Mouse (Mus musculus): ENCODE results near the gene Gltp. TPM values are rescaled to one million over a fixed set of nuclear protein-coding genes. Genes with fewer than 3 reads are reported as not detected.

Gene Gltp
- polyA plus RNA-seq, 1 experiment from 2014 or later = 696 TPM

DNA sequence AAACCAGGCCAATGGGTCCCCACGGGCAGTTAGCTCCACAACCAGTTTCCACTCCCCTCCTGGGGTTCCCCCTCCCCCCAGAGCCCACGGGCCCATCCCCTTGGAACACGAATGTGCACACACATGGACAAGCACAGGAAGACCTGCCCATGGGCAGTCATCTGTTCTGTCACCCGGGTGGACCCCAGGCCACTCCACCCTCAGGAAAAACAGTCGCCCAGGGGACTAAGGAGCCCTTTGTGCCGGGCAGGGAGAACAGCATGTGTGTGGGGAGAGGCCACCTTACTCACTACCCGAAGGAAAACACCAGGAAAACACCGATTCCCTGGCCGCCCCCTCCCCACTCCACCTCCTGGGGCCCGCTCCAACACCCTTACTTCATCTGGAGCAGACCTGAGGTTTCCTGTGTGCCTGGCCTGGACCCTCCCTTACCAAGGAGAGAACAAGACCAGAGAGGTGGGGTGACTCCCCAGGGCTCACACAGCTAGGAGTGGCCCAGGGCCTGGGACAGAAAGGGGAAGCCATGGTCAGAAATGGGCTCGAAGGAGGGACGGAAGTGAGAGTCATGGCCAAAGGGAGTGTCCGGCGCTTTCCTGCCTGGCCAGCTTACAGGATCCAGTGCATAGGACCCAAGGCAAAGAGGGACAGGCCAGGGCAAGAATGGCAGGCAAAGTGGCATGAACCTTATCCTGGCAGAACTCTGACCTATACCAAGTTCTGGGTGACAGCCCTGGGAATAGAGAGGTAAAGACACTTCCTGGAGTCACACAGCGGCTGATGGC lies 36.9 kb downstream of the Gltp start:
- 71% methylated on average over 15 of the region's 15 CpGs for WGBS
- Histone ChIP-seq H3K36me3 (no peaks in the 10 kb centered on the region), H3K9ac (no peak overlapping the region), H3K4me2 (no peak overlapping the region), H3K27me3 (peaks cover 26% of the 10 kb centered on the region; the same call in 1 of the 2 replicates), H3K4me3 (no peak overlapping the region), H3K27ac (no peak overlapping the region), H3K9me3 (no peaks in the 10 kb centered on the region), H3K4me1 (peaks cover 55% of the 10 kb centered on the region)
- ATAC-seq (ENCODE audit: insufficient number of reproducible peaks, low FRiP score, low TSS enrichment, low read depth) = no peak

DNA sequence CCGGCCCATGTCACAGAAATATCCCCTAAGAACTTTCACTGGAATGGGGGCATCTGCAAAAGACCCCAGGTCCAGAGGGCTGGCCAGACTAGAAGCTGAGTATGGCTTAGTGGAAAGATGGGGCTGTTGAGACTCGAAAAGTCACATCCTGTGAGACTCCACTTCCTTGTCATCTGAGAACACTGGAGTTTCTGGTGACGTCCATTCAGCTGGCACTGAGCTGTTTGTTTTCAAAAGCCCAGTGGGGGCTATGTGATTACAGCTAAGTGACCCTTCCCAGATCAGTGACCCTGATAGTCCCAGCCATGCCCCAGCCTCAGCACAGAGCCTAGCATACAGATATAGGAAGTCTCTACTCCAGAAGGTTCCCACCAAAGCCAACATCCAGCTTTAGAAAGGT lies 39.3 kb downstream of the Gltp start:
- H3K4me2 ChIP-seq = no peak overlapping the region
- 27% methylated on average over 3 of the region's 3 CpGs for WGBS
- peaks cover 65% of the 10 kb centered on the region for H3K4me1 ChIP-seq
- ATAC-seq (ENCODE audit: insufficient number of reproducible peaks, low FRiP score, low TSS enrichment, low read depth) = no peak
- H3K36me3 ChIP-seq = no peaks in the 10 kb centered on the region
- peak overlapping the region; percentile 72 for H3K27ac ChIP-seq
- no peaks in the 10 kb centered on the region for H3K9me3 ChIP-seq
- no peak overlapping the region for H3K9ac ChIP-seq
- 0 out of 2 replicates have a peak, but pooled peaks cover 5% of the 10 kb centered on the region for H3K27me3 ChIP-seq
- H3K4me3 ChIP-seq = no peak overlapping the region

DNA sequence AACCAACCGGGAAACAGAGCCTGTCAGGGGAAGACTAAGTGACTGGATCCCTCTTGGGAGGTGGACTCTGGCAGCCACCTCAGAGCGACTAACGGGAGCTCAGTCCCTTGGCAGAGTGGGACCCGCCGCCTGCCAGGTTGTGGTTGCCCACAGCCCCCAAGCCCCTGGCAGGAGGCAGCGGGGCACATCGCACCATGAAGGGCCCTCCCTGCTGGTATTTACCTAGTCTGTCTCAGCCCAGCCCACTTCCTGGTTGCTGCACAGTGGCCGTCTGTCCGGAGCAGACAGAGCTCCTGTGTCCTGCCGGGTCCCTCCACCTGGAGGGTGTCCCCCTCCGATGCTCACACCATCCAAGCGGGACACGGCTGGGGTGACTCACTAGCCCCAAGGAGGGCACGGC lies 39.8 kb downstream of the Gltp start:
- peak; percentile 64 for ATAC-seq (ENCODE audit: insufficient number of reproducible peaks, low FRiP score, low TSS enrichment, low read depth)
- H3K4me3 ChIP-seq = no peak overlapping the region
- peaks cover 68% of the 10 kb centered on the region for H3K4me1 ChIP-seq
- H3K4me2 ChIP-seq = peak overlapping the region; percentile 1; the same call in 1 of the 2 replicates
- H3K9me3 ChIP-seq = no peaks in the 10 kb centered on the region
- no peak overlapping the region for H3K9ac ChIP-seq
- WGBS = 47% methylated on average over 14 of the region's 14 CpGs
- H3K27ac ChIP-seq = peak overlapping the region; percentile 72
- 0 out of 2 replicates have a peak, but pooled peaks cover 4% of the 10 kb centered on the region for H3K27me3 ChIP-seq
- no peaks in the 10 kb centered on the region for H3K36me3 ChIP-seq

DNA sequence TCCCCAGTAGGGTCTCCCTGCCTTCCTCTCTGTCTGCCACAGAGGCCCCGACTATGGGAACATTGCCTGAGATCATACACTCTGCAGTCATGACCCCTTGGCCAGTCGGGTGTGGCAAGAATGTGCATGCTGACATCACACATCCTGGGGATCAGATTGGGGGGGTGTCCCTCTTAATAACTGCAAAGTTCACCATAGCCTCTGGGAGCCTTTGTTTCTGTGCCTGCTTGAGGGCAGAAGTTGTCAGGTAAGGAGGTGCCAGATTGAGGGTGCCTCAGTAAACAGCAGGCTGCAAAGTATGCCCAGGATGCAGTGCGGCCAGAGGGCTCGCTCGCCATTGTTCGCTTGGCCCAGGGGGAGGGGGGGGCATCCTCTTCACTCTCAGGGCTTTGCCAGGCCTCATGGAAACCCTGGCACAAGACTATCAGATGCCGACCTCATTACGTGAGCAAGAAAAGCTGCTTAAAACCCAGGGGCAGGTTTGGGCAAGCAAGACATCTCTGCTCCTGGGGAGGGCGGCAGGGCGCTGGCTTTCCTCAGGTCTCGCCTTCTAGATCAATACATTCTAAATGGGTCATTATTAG lies 42.0 kb downstream of the Gltp start:
- ATAC-seq (ENCODE audit: insufficient number of reproducible peaks, low FRiP score, low TSS enrichment, low read depth) = no peak
- Histone ChIP-seq H3K9me3 (no peaks in the 10 kb centered on the region), H3K27me3 (no peaks in the 10 kb centered on the region), H3K27ac (peak overlapping the region; percentile 48), H3K4me2 (no peak overlapping the region), H3K36me3 (no peaks in the 10 kb centered on the region), H3K9ac (no peak overlapping the region), H3K4me3 (no peak overlapping the region), H3K4me1 (peaks cover 71% of the 10 kb centered on the region)
- WGBS = 68% methylated on average over 11 of the region's 11 CpGs

DNA sequence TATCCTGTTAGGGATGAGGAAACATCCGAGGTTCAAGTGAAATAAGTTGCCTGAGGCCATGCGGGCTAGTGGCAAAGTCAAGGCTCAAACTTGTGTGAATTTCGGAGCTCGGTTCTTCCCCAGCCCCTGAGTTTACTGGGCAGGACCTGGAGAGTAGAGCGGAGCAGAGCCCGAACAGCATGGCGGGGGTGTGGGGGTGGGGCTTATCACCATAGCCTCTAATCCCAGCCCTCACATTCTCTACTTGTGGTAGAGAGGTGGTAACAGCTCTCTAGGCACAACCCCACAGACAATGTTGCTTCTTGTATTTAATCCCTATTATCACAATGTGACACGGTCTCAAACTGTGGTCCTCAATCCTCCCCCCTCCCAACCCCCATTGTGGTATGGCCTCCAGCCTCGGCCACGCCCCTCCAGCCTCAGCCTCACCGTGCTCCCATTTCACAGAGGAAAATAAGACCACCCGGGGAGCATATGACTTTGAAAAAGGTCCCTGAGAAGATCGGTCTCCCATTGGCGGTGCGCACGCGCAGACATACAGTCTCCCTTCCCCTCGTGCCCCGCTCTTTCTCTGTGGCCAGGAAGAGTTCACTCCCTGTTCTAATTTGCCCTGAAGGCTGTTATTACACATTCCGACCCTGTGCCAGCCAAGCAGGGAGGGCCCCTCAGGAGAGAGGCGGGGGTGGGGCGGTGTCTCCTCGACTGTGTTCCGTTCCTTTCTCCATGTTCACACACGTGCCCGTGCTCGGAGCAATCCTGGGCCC lies 43.4 kb downstream of the Gltp start:
- Histone ChIP-seq H3K36me3 (no peaks in the 10 kb centered on the region), H3K9ac (no peak overlapping the region), H3K4me2 (peak overlapping the region; percentile 48), H3K9me3 (no peaks in the 10 kb centered on the region), H3K27ac (peak overlapping the region; percentile 48), H3K4me1 (peaks cover 69% of the 10 kb centered on the region), H3K27me3 (0 out of 2 replicates have a peak, but pooled peaks cover under 1% of the 10 kb centered on the region), H3K4me3 (peak overlapping the region; percentile 26)
- 2% methylated on average over 27 of the region's 27 CpGs for WGBS
- ATAC-seq (ENCODE audit: insufficient number of reproducible peaks, low FRiP score, low TSS enrichment, low read depth) = 0 out of 2 replicates have a peak, but pooled peaks have one; percentile 18

DNA sequence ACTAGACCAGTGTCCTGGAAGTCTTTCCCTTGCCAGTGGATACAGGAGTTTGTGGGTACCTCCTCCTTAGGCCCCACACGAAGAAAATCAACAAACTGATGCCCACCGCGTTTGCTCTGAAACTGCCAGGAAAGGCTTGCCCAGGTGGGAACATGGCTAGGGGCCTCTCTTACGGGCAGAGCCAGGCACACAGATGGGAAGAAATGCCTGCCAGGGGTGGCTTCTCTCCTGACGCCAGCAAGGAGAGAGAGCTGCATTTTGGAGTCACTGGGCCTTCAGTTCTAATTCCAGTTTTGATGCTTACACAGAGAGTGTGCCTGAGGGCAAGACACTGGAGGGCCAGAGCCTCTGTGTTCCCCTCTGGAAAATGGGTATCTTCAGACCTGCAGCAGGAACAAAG lies 44.9 kb downstream of the Gltp start:
- Histone ChIP-seq H3K4me1 (peaks cover 61% of the 10 kb centered on the region), H3K27ac (peak overlapping the region; percentile 67; the same call in 1 of the 2 replicates)
- 73% methylated on average over 5 of the region's 5 CpGs for WGBS

DNA sequence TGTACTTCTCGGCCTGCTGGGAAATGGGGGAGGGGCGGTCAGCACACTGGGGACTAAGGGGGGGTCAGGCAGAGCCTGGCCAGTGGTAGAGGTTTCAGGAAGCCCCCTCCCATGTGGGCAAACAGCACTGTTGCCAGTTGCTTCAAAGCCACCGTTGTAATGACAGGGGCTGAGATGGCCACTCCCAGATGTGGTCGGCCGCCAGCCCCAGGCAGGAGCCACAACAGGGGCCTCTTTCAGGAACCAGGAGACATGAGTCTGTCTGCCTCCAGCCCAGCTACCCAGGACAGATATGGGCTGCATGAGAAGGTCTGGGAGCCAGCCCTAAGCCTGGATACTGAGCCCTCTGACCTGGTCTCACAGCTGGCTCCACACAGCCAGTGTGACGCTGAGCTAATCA lies 45.9 kb downstream of the Gltp start:
- H3K4me2 ChIP-seq = no peak overlapping the region
- no peaks in the 10 kb centered on the region for H3K36me3 ChIP-seq
- ATAC-seq (ENCODE audit: insufficient number of reproducible peaks, low FRiP score, low TSS enrichment, low read depth) = peak; percentile 37; the same call in 1 of the 2 replicates
- H3K9ac ChIP-seq = no peak overlapping the region
- H3K27ac ChIP-seq = peak overlapping the region; percentile 67; the same call in 1 of the 2 replicates
- 0 out of 2 replicates have a peak, but pooled peaks cover 7% of the 10 kb centered on the region for H3K27me3 ChIP-seq
- peaks cover 53% of the 10 kb centered on the region for H3K4me1 ChIP-seq
- H3K9me3 ChIP-seq = no peaks in the 10 kb centered on the region
- 37% methylated on average over 6 of the region's 6 CpGs for WGBS
- no peak overlapping the region for H3K4me3 ChIP-seq

More for the DNA sequence above, 44.9 kb downstream of the Gltp start:
- Histone ChIP-seq H3K9ac (no peak overlapping the region), H3K4me3 (no peak overlapping the region), H3K36me3 (no peaks in the 10 kb centered on the region), H3K4me2 (no peak overlapping the region), H3K27me3 (0 out of 2 replicates have a peak, but pooled peaks cover 7% of the 10 kb centered on the region), H3K9me3 (no peaks in the 10 kb centered on the region)
- ATAC-seq (ENCODE audit: insufficient number of reproducible peaks, low FRiP score, low TSS enrichment, low read depth) = no peak

DNA sequence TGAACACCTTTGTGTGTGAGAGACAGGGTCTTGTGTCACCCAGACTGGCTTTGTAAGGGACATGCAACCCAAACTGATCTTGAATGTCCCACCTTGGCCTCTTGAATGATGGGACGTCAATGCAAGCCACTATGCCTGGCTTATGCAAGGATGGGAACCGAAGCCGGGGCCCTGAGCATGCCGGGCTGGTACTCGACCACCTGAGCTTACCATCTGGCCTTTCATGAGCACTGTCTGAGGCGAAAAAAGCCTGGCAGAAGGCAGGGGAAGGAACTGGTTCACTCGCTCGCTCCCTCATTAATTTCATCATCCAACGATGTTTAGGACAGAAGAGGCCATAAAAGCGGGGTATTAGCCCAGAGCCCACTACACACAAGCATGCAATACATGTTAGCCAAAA lies 50.0 kb downstream of the Gltp start:
- 67% methylated on average over 10 of the region's 10 CpGs for WGBS
- Histone ChIP-seq H3K27me3 (peaks cover 21% of the 10 kb centered on the region; the same call in 1 of the 2 replicates), H3K36me3 (no peaks in the 10 kb centered on the region)

DNA sequence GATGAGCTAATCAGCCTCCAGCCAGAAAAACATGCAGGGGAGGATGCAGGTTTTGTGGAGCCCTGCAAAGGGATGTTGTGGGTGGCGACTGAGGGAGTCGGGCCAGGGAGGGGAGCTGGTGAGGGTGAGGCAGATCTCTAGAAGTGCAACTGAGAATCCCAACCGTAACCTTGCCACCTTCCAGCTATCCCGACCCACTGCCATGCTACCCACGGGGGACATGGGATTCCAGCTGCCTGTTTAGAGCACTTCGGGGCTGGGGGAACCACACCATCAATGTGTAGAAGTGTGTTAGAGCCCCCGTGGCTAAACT lies 51.2 kb downstream of the Gltp start:
- Histone ChIP-seq H3K4me1 (peaks cover 12% of the 10 kb centered on the region), H3K4me3 (no peak overlapping the region), H3K9me3 (no peaks in the 10 kb centered on the region), H3K36me3 (no peaks in the 10 kb centered on the region), H3K4me2 (peak overlapping the region; percentile 41), H3K27me3 (peaks cover 21% of the 10 kb centered on the region; the same call in 1 of the 2 replicates), H3K27ac (no peak overlapping the region), H3K9ac (no peak overlapping the region)
- 0 out of 2 replicates have a peak, but pooled peaks have one; percentile 8 for ATAC-seq (ENCODE audit: insufficient number of reproducible peaks, low FRiP score, low TSS enrichment, low read depth)
- 21% methylated on average over 7 of the region's 7 CpGs for WGBS

More for the DNA sequence above, 50.0 kb downstream of the Gltp start:
- ATAC-seq (ENCODE audit: insufficient number of reproducible peaks, low FRiP score, low TSS enrichment, low read depth) = no peak
- no peaks in the 10 kb centered on the region for H3K9me3 ChIP-seq
- H3K4me1 ChIP-seq = peaks cover 22% of the 10 kb centered on the region
- no peak overlapping the region for H3K9ac ChIP-seq
- no peak overlapping the region for H3K4me3 ChIP-seq
- no peak overlapping the region for H3K4me2 ChIP-seq
- no peak overlapping the region for H3K27ac ChIP-seq

DNA sequence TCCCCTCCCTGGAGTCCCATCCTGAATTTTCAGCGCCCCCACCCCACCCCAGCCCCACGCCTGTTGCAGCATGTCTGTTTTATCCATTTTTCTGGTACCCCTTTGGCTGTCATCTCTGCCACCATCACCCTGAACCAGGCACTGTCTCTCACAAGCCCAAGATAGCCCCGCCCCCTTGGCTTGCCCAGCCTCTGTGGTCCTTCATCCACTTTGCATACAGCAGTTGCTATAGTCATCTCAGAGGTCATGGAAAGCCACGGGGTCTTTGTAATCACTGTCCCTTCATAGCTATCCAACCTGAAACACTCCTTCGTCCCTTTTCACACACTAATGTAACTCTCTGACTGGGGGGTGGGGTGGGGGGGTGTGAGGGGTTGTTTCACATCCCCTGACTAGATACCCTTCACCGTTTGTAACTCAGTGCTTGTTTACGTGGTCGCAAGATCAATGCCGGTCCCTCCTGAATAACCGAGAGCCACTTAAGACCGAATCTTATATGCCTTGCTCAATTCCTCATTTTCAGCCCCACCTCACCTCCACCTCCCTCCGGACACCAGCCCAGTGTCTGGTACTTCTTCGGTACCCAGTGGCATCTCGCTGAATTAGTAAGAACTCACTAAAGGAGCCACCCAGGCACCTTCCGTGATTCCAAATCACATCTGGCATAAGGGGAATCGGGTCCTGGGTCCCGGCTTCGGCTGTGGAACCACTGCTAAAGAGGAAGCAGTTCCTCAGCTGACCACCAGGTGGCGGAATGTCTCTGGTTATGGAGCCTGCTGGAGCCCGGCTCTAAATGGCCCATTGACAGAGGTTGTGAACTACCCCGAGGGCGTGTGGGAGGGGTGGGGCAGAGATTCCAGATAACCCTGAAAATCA lies 51.8 kb downstream of the Gltp start:
- peak; percentile 49 for ATAC-seq (ENCODE audit: insufficient number of reproducible peaks, low FRiP score, low TSS enrichment, low read depth)
- Histone ChIP-seq H3K4me1 (peaks cover 8% of the 10 kb centered on the region), H3K27ac (no peak overlapping the region), H3K4me2 (peak overlapping the region; percentile 41), H3K4me3 (peak overlapping the region; percentile 13; the same call in 1 of the 2 replicates), H3K27me3 (peaks cover 21% of the 10 kb centered on the region; the same call in 1 of the 2 replicates), H3K36me3 (0 out of 2 replicates have a peak, but pooled peaks cover 3% of the 10 kb centered on the region), H3K9me3 (no peaks in the 10 kb centered on the region), H3K9ac (0 out of 2 replicates have a peak overlapping the region, but pooled peaks have one; percentile 26)
- WGBS = 11% methylated on average over 22 of the region's 22 CpGs

DNA sequence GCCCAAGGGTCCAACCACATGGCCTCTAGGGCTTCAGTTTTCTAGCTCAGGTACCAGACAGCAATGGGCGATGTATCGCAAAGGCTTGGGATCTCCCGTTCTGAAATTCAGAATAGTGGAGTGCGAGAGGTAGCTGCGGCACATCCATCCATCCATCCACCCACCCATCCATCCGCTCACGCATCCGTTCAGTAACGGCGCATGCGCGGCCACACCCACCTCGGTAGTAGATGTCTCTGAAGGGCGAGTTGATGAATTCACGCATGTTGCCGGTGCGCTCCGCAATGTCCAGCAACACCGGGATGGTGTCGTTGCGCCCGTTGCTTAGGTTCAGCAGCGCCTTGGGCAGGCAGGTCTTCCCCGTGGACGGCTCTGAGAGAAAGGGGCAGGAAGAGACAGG lies 54.7 kb downstream of the Gltp start:
- H3K9me3 ChIP-seq = no peaks in the 10 kb centered on the region
- H3K4me1 ChIP-seq = peaks cover 8% of the 10 kb centered on the region
- ATAC-seq (ENCODE audit: insufficient number of reproducible peaks, low FRiP score, low TSS enrichment, low read depth) = no peak
- H3K9ac ChIP-seq = no peak overlapping the region
- no peak overlapping the region for H3K4me3 ChIP-seq
- H3K27ac ChIP-seq = no peak overlapping the region
- no peak overlapping the region for H3K4me2 ChIP-seq
- H3K27me3 ChIP-seq = peaks cover 14% of the 10 kb centered on the region; the same call in 1 of the 2 replicates
- WGBS = 81% methylated on average over 25 of the region's 25 CpGs
- 0 out of 2 replicates have a peak, but pooled peaks cover 9% of the 10 kb centered on the region for H3K36me3 ChIP-seq

All from limb, embryonic 15.5 days (tissue).